Comparison of ENCODE assay signal across 16 mouse cellular contexts in the genomic region with DNA sequence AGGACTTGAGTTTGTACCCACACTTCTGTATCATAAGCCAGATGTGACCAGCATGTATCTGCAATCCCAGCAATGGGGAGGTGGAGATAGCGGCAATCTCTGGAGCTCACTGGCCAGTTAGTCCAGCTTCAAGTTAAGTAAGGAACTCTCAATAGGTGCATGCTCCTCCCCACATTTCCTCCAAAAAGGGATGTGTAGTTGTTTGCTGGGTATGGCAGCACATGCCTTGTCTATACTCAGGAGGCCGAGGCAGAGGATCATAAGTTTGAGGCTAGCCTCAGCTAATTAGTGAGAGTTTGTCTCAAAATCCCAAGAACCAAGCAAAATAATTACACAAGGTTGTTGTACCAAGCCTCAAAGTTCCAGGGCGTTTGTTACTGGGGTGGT.
A peak's percentile ranks its signal among the peaks of the same experiment; 100 is the strongest.
DNase-seq lines count a peak whose midpoint lies in the region; ATAC-seq and TF ChIP-seq lines count a peak whose summit lies in the region.
"Had no signal": no experiment of that assay in that cellular context is flagged by ENCODE, and none has a peak within 500 bp of the region (broad histone marks: within the 10 kb centered on the region; RNA-seq: fewer than 3 reads in every experiment).

No protein-coding gene starts in this region.

- intact Hi-C loops in heart, postnatal 10 days (cut with DNase I) = no loop called here

- no peak for TF ChIP-seq CTCF in liver, postnatal 0 days (IDR thresholded peaks at IDR 0.05; ENCODE audit: low read depth)

- WGBS in liver, embryonic 12.5 days (ENCODE audit: insufficient replicate concordance) = 57% methylated on average over 3 of the region's 3 CpGs
- 67% methylated on average over 3 of the region's 3 CpGs for WGBS in liver, postnatal 0 days (ENCODE audit: insufficient replicate concordance)
- 89% methylated on average over 3 of the region's 3 CpGs for WGBS in forebrain, embryonic 13.5 days
- 83% methylated on average over 3 of the region's 3 CpGs for WGBS in hindbrain, embryonic 15.5 days
- 83% methylated on average over 3 of the region's 3 CpGs for WGBS in neural tube, embryonic 15.5 days

- H3K4me1 ChIP-seq in liver, embryonic 12.5 days = peaks cover 55% of the 10 kb centered on the region
- H3K4me1 ChIP-seq in liver, postnatal 0 days (ENCODE audit: insufficient read depth) = no peaks in the 10 kb centered on the region
- peaks cover 51% of the 10 kb centered on the region for H3K4me1 ChIP-seq in forebrain, embryonic 13.5 days
- H3K4me1 ChIP-seq in hindbrain, embryonic 15.5 days (replicated peaks) = peaks cover 41% of the 10 kb centered on the region
- H3K4me1 ChIP-seq in neural tube, embryonic 15.5 days = peaks cover 45% of the 10 kb centered on the region

- H3K9ac ChIP-seq in liver, embryonic 12.5 days = no peak overlapping the region
- no peak overlapping the region for H3K9ac ChIP-seq in liver, postnatal 0 days (replicated peaks)
- H3K9ac ChIP-seq in forebrain, embryonic 13.5 days = no peak overlapping the region
- H3K9ac ChIP-seq in hindbrain, embryonic 15.5 days = no peak overlapping the region
- H3K9ac ChIP-seq in neural tube, embryonic 15.5 days (replicated peaks) = no peak overlapping the region
- H3K9ac ChIP-seq: stomach, embryonic 15.5 days had no signal

- 0 out of 2 replicates have a peak, but pooled peaks cover 5% of the 10 kb centered on the region for H3K9me3 ChIP-seq in liver, embryonic 12.5 days (replicated peaks)
- H3K9me3 ChIP-seq in liver, postnatal 0 days (ENCODE audit: low read length) = no peaks in the 10 kb centered on the region
- no peaks in the 10 kb centered on the region for H3K9me3 ChIP-seq in forebrain, embryonic 13.5 days (replicated peaks)
- no peaks in the 10 kb centered on the region for H3K9me3 ChIP-seq in hindbrain, embryonic 15.5 days
- no peaks in the 10 kb centered on the region for H3K9me3 ChIP-seq in neural tube, embryonic 15.5 days (replicated peaks)
- H3K9me3 ChIP-seq: stomach, embryonic 15.5 days had no signal

- H3K36me3 ChIP-seq in liver, embryonic 12.5 days = no peaks in the 10 kb centered on the region
- no peaks in the 10 kb centered on the region for H3K36me3 ChIP-seq in liver, postnatal 0 days (replicated peaks; ENCODE audit: insufficient read depth, low read length)
- H3K36me3 ChIP-seq in forebrain, embryonic 13.5 days (ENCODE audit: poor library complexity, severe bottlenecking) = no peaks in the 10 kb centered on the region
- H3K36me3 ChIP-seq in hindbrain, embryonic 15.5 days = no peaks in the 10 kb centered on the region
- no peaks in the 10 kb centered on the region for H3K36me3 ChIP-seq in neural tube, embryonic 15.5 days
- H3K36me3 ChIP-seq: stomach, embryonic 15.5 days had no signal

- TF ChIP-seq EP300 in liver, postnatal 0 days (IDR thresholded peaks at IDR 0.05; ENCODE audit: low read depth) = no peak

- no peaks in the 10 kb centered on the region for H3K27me3 ChIP-seq in liver, embryonic 12.5 days (replicated peaks)
- H3K27me3 ChIP-seq in liver, postnatal 0 days (ENCODE audit: insufficient read depth, low read length) = no peaks in the 10 kb centered on the region
- no peaks in the 10 kb centered on the region for H3K27me3 ChIP-seq in forebrain, embryonic 13.5 days
- H3K27me3 ChIP-seq in hindbrain, embryonic 15.5 days = no peaks in the 10 kb centered on the region
- H3K27me3 ChIP-seq in neural tube, embryonic 15.5 days (replicated peaks) = no peaks in the 10 kb centered on the region
- H3K27me3 ChIP-seq: stomach, embryonic 15.5 days had no signal

- H3K27ac ChIP-seq in liver, embryonic 12.5 days = no peak overlapping the region
- H3K27ac ChIP-seq in liver, postnatal 0 days (ENCODE audit: low read depth) = no peak overlapping the region
- peak overlapping the region; percentile 80 for H3K27ac ChIP-seq in forebrain, embryonic 13.5 days
- H3K27ac ChIP-seq in hindbrain, embryonic 15.5 days (replicated peaks) = peak overlapping the region; percentile 51
- H3K27ac ChIP-seq in neural tube, embryonic 15.5 days (replicated peaks) = peak overlapping the region; percentile 49; the same call in 1 of the 2 replicates
- H3K27ac ChIP-seq: stomach, embryonic 15.5 days had no signal

- ATAC-seq in liver, embryonic 12.5 days = no peak
- ATAC-seq in liver, postnatal 0 days = no peak
- no peak for ATAC-seq in forebrain, embryonic 13.5 days
- ATAC-seq in hindbrain, embryonic 15.5 days (ENCODE audit: low FRiP score, low read depth) = no peak
- no peak for ATAC-seq in neural tube, embryonic 15.5 days (ENCODE audit: low FRiP score)

- DNase-seq in liver, postnatal 0 days = no peak
- no peak for DNase-seq in cerebellum, postnatal 4 days (ENCODE audit: low spot score in 2 of 2)
- DNase-seq in heart, postnatal 10 days = no peak
- DNase-seq in spleen, postnatal 4 days (ENCODE audit: low spot score in 2 of 2) = no peak
- DNase-seq: adrenal gland, adult 2 months; cerebellum, adult 9-11 months; gastrocnemius, postnatal 25 days; kidney, postnatal 10 days; lung, adult 18-20 months; lung, postnatal 4 days; thymus, postnatal 25 days had no signal

- 0 out of 2 replicates have a peak overlapping the region, but pooled peaks have one; percentile 40 for H3K4me2 ChIP-seq in liver, embryonic 12.5 days
- no peak overlapping the region for H3K4me2 ChIP-seq in liver, postnatal 0 days (ENCODE audit: low read depth, low read length)
- H3K4me2 ChIP-seq in forebrain, embryonic 13.5 days = no peak overlapping the region
- no peak overlapping the region for H3K4me2 ChIP-seq in hindbrain, embryonic 15.5 days
- H3K4me2 ChIP-seq in neural tube, embryonic 15.5 days = no peak overlapping the region
- H3K4me2 ChIP-seq: stomach, embryonic 15.5 days had no signal

- no peak overlapping the region for H3K4me3 ChIP-seq in liver, embryonic 12.5 days
- H3K4me3 ChIP-seq in liver, postnatal 0 days (ENCODE audit: low read depth, low read length) = no peak overlapping the region
- no peak overlapping the region for H3K4me3 ChIP-seq in forebrain, embryonic 13.5 days
- no peak overlapping the region for H3K4me3 ChIP-seq in hindbrain, embryonic 15.5 days
- no peak overlapping the region for H3K4me3 ChIP-seq in neural tube, embryonic 15.5 days (replicated peaks)
- H3K4me3 ChIP-seq: stomach, embryonic 15.5 days had no signal

Comparison
In these comparisons a context has a peak if more than half of its experiments do, and no peak if none do; other contexts are left out.
1. H3K27ac ChIP-seq: peak in forebrain, embryonic 13.5 days (single experiment), hindbrain, embryonic 15.5 days (single experiment) and neural tube, embryonic 15.5 days (single experiment); none in liver, embryonic 12.5 days (single experiment) and liver, postnatal 0 days (single experiment).